Mouse (Mus musculus) adrenal gland, adult (tissue): ENCODE measurements around the gene Cby3.
"Not testable (repeated sequence)": the region's sequence is repeated elsewhere in the genome, so short reads cannot be mapped to it uniquely, and the experiment has no call there.

Experiments
- DNase-seq, 2 experiments: peaks; one replicate each; pipeline ENCODE4 v3.0.0; 2022 to 2023; ENCODE audit warnings: low spot score in 1 of 2; ENCODE audit not compliant: inconsistent age in 2 of 2

Cby3 gene

DNA sequence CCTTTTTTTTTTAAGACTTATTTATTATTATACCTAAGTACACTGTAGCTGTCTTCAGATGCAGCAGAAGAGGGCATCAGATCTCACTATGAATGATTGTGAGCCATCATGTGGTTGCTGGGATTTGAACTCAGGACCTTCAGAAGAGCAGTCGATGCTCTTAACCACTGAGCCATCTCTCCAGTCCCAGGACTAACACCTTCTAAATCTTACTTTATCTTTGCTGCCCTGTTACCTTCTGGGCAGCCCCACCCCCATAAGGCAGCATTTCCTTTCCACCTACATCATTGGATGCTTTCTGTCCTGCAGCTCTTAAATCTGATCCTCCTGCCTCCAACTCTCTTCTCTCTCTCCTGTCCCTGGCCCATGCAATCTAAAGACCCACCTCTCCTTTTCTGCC is 7.0 kb downstream of the Cby3 start:
- not testable (repeated sequence) for DNase-seq

DNA sequence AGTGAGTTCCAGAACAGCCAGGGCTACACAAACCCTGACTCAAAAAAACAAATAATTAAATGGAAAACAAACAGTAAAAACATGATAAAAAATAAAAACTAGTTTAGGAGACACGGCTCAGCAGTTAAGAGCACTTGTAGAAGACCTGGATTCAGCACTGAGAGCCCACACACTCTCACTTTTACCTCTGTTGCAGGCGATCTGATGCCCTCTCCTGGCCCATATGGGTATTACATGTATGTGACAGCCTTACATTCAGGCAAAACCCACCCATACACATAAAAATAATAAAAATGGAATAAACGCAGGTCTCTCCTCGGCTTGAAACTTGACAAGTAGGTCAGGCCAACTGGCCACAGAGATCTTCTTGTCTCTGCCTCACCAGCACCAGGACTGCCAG is 10.3 kb downstream of the Cby3 start:
- peak; percentile 72 to 93 for DNase-seq

DNA sequence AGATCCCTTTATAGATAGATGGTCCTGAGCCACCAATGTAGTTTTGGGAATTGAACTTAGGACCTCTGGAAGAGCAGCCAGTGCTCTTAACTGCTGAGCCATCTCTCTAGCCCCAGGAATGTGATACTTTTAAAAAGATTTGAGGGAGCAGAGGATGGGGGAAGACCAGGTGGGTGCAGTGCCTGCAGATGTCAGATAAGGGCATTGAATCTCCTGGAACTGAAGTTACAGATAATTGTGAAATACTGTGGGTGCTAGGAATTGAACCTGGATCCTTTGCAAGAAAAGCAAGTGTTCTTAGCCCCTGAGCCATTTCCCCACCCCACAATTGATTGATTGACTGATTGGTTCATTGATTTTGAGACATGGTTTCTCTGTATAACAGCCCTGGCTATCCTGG is 11.1 kb downstream of the Cby3 start:
- no peak for DNase-seq

DNA sequence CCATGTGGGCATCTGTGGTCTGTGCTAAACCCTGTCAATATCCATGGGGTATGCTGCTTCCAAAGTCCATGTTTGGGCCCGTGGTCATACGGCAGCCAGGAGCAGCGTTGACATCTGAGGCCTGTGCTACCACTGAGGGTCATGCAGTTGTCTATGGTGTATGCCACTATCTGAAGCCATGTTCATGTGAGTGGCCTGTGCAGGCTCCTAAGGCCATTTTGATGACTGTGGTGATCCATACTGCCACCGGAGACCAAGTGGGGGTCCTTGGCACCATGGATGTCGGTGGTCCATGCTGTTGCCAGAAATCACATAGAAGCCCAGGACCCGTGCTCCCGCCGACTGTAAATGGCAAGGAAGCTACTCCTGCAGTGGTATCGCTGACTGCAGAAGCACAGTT is 13.3 kb downstream of the Cby3 start:
- no peak for DNase-seq

DNA sequence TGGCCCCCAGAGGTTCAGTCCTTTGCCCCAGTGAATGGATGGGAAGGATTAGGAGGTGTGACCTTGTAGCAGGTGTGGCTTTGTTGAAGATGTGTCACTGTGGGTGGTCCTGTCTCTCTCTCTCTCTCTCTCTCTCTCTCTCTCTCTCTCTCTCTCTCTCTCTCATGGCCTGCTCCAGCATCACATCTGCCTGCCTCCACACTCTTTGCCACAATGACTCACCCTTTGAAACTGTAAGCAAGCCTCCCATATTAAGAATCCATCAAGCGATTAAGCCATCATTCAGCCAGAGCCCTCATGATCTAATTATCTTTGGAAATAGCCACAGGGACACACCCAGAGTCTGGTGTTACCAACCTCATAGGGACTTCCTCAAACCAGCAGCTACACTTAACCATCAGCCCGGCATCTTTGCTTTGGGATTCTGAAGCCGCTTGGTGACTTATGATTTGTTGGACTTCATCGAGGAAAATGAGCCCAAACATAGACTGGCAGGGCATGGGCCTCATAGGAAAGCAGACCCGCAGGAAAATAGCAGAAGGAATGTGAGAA is 15.2 kb downstream of the Cby3 start:
- DNase-seq = peak in 1 of 2 experiments; percentile 59

DNA sequence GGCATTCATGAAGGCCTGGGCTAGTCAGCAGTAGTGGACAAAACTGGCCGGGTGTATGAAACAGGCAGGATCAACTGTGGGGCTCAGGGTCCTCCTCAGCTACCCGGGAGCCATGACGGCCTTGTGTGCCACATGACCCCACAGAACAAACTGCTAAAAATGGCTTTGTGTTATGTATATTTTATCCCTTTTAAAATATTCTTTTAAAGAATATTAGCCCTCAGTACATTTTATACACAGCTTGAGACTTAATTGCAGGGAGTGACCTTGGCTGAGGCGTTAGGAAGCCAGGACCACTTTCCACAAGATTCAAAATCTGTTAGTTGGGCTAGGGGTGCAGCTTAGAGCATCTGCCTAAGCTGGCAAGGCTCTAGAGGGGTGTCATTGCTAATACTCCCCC is 16.7 kb downstream of the Cby3 start:
- DNase-seq = peak in 1 of 2 experiments; percentile 23

DNA sequence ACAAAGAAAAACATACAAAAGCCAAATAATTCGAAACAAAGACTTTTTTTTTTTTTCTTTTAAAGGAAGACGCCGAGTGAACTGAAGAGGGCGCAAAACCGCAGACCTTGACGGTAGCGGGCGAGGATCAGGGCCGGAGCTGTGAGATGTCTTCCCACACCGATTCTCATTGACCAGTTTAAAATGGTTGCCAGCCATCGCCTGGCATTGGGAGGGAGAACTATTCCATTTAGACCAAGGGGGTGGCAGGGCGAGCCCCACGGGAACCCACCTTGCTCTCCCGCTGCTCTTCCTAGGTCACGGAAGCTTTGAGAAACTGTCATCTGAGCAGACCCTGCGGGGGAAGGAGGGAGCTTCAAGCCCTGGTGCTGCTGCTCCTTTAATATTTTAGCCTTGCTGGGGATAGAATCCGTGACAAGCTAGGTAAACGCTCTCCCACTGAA is 17.2 kb downstream of the Cby3 start:
- peak; percentile 68 to 86 for DNase-seq

DNA sequence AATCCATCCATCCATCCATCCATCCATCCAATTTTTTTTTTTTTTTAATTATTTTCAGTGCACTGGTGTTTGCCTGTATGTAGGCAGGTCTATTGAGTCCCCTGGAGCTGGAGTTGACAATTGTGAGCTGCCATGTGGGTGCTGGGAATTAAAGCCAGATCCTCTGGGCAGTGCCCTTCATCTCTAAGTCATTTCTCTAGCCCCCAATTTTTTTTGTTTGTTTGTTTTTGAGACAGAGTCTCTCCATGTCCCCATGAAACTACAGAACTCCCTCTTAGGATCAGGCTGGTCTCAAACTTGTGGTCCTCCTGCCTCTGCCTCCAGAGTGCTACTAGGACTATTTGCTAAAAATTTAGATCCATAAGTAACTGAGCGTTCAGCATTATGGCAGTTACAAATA is 17.6 kb downstream of the Cby3 start:
- DNase-seq = peak in 1 of 2 experiments; percentile 2

DNA sequence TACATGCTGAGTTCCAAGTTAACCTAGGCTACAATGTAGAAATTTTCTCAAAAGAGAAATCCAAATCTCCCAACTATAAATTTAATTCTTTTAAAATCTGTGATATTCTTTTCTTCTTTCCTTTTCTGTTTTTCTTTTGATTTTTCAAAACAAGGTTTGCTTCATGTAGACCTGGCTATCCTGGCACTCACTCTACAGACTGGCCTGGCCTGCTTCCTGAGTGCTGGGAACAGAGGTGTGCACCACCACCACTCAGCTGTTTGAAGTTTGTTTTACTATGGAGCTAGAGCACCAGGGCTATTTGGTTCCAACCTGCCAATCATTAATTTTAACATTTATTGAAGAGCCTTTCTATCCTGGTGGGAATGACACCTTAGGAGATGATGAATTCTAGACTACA is 18.8 kb downstream of the Cby3 start:
- DNase-seq = no peak

DNA sequence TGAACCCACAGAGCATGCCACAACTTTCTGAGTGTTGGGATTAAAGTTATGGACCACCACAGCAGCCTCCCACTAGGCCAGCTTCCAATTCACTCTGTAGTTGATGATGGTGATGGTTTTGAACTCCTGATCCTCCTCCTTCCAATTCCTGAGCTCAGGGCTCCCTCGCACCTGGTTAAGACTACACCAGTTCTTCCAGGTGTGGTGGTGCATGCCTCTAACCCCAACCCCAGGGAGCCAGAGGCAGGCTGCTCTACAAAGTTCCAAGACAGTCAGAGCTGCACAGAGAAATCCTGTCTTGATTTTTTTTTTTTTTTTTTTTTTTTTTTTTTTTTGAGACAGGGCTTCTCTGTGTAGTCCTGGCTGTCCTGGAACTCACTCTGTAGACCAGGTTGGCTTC is 19.4 kb downstream of the Cby3 start:
- peak in 1 of 2 experiments; percentile 1 for DNase-seq

DNA sequence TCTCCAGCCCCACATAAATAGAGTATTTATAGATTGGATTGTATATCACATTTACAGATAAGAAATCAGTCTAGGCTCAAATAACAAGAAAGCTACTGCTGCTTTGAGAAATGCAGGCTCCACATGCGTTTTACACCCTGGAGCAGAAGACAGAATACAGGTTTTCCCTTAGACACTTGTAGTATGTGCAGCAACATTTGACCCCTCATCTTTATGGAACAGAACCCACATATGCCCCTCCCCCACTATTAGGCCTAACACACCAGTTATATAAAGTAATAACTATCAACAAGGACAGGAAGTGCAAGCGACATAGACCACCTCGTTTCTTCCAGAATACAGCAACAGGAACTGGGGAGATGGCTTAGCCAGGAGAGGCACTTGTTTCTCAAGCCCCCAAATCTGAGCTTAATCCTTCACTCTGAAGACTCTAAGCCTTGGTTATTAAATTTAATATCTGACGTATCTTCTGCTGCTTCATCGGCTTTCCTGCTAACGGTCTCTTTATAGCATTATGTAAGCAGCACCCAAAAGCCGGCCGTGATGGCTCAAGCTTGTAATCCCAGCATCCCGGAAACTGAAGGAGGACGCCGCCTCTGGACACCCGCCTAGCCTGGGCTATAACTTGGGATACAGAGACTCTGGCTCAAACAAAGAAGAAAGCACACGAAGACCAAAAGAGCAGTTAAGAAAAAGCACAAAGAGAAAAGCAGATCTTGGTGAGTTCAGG is 20.2 kb downstream of the Cby3 start:
- DNase-seq = peak in 1 of 2 experiments; percentile 2

DNA sequence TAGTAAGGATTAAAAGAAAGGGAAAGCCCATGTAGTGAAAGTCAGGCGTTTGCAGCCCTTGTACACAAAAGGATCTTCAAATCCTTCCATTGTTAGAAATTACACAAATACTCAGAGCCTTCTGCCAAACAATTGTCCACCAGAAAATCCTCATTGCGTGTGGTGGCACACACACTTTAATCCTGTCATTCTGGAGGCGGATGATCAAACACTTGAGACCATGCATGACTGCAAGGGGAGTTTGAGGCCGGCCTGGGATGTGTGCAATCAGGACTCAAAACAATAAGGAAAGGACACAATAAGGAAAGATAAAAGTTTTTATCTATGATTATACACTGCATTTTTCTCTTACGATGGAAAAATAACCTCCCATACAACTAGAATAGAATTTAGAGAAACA is 21.2 kb downstream of the Cby3 start:
- no peak for DNase-seq

DNA sequence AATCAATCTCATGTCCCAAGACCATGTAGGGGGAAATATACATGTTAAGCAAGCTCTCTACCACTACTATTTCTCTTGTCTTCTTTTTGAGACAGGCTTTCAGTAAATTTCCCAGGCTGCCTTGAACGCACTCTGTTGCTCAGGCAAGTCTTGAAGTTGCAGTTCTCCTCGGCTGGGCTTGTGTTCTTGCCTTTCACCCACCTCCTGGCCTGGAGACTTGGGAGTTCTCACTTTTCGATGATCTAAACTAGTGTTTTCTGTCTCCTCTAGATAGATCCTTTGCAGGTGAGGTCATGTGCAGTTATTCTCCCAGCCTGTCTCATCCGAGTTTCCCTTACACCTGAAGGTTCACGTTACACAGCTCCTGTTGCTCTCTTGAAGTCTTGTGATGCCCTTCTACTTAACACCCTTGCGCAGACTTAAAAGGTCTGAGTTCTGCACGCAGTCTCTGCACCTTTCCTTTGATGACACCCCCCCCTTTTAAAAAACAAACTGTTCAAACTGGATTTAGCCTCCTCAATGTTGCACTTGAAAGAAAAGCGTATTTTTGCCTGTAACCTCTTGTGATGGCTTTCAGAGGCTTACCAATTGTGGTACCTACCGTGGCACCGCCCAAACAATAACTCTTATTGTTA is 22.0 kb downstream of the Cby3 start:
- no peak for DNase-seq

DNA sequence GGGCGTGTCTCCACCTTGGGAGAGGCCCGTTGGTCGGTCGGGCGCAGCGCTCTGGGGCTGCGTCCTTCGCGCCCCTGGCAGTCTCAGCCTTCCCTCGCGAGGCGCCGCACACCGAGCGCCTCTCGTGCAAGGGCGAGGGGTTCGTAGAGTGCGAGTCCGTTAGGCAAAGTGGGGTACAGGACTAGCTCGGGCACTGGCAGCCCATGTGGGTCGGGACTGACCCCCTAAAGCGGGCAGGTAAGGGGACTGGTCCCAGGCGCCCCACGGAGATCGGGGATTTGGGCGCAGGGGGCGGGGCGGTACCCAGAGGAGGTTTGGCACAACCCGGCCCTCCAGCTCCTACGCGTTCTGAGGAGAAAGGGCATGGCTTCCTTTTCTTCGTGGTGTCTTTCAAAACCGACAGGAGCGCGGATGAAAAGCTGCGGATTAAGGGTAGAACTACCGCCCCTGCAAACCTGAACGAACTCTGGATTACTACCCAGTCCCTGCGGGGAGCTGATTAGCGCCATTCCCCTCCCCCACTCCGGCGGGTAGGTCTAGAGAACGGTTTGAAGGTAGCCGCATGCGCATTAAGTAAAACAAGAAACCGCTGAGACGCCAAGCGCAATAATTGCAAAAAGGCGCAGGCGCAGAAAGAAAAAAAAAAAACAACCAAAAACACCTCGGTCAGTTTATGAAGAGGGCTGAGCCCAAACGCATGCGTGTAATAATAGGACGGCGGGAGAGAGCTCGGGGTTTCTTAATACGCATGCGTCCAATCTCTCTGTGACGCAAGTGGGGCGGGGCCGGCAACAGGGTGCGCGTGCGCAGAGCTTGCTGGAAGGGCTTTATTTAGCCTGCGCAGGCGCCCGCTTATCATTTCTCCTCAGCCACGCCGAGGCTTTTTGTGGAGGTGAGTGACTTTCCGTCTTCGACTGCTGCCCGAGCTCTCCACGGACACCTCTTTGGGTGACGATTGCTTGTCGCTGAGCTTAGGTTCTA is 22.9 kb downstream of the Cby3 start, which contains the start of gene Hnrnph1:
Gene Hnrnph1 (plus strand): TSS at position 80 of the 981 bp plus-strand sequence.
- peak; percentile 98 to 100 for DNase-seq

DNA sequence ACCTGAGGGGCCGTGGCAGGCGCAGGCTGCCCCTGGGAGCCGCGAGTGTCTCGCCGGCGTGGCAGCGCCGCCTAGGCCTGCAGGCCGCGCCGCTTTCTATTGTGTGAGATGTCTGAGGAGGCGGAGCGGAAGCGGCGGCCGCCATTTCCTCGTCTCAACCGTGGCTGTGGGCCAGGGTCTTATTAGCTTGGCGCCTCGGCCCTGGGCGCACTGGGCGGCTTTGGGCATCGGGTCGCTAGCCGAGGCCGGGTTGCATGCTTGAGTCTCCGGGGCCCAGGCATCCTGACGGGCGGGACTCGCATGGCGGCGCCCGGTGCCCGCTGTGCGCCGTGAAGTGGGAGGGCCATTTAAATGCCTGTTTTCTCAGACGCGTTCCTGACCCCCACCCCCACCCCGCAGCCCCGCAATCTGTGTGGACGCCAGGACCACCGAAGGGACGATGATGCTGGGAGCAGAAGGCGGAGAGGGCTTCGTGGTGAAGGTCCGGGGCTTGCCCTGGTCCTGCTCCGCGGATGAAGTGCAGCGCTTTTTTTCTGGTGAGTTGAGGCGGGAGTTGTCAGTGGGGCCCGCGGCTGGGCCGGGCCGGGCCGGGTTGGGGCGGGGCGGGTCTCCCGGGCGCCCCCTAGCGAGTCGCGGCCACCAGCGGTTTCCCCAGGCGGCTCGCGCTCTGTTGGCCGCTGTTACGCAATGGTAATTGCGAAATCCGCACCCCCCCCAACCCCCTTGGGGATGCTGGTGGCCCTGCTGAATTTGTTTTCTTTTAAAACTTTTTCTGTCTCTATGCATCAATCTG is 23.8 kb downstream of the Cby3 start:
- DNase-seq = peak; percentile 91 to 97

DNA sequence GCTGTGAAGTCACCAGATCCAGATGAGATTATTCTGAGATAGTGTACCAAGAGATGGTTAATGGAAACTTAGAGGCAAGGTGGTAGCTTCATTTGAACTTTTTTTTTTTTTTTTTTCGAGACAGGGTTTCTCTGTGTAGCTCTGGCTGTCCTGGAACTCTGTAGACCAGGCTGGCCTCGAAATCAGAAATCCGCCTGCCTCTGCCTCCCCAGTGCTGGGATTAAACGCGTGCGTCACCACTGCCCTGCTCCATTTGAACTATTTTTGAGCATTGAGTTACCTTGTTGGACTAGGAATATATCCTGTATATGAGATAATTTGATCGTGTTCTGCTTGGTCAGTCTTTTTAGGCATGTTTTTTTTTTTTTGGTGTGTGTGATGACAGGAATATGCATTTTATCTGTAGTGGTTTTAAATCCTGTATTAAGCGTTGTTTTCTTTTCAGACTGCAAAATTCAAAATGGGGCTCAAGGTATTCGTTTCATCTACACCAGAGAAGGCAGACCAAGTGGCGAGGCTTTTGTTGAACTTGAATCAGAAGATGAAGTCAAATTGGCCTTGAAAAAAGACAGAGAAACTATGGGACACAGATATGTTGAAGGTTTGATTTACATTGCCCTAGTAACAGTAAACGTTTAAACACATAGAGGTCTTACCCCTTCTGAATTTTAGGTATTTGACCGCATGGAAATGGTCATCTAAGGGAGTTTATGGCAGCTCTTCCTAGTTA is 24.9 kb downstream of the Cby3 start:
- DNase-seq = peak in 1 of 2 experiments; percentile 52

DNA sequence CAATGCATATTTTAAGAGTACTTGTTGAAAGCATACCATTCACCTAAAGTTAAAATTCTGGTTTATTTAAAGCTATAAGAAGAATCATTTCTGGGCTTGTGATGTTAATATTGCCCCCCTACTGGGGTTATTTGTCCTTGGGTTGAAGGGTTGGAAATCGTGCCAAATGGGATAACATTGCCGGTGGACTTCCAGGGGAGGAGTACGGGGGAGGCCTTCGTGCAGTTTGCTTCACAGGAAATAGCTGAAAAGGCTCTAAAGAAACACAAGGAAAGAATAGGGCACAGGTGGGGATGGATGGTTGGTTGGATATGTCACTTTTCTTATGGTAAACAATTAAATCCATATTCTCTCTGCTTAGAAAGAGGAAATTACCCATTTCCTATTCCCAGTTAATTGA is 27.0 kb downstream of the Cby3 start:
- DNase-seq = peak in 1 of 2 experiments; percentile 67

DNA sequence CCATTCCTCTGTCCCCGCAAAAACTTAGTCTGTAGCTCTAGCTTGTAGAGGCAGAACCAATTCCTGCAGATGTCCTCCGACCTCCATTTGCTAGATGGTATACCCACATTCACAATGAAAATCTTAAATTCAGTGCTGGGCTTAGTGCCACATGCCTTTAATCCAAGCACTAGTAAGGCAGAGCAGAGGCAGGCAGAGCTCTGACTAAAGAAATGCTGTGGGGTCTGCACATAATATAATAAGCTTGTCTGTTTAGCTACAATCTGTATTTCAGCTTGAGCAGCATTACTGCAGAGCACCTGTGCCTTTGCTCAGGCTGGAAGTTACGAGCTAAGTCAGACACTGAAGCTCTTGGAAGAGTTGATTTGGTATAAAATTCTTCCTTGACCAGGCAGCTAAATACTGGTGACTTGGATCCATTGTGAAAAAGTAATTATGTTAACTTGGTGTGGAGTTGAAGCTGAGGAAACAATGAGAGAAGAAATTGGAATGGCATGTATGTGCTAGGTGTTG is 33.0 kb downstream of the Cby3 start:
- no peak for DNase-seq

DNA sequence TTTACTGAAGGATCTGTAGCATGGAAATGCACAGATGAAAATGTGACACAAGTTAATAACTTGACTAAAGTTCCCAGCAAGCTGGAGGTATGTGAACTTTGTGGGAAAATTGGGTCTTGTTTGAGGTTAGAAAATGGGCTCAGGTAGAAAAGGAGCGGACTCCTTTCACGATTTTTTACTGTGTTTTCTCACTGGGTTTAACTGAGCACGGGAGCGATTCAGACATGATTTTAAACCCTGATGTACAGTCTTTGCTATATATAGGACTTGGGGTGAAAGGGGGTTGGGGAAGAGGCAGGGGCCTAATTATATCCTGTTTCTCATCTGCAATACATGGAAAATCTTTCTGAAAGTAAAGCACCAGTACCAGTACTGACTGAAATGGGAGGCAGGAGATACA is 33.4 kb downstream of the Cby3 start:
- no peak for DNase-seq
